Mouse (Mus musculus) cortical plate, adult 2 months (tissue): ENCODE data around the gene Tead1.

Source experiments
- CTCF ChIP-seq: fragments of 200-500 bp; IDR thresholded peaks from 2 replicates; pipeline ENCODE4 v1.5.1; 2011; ENCODE audit warnings: mild to moderate bottlenecking, control low read depth, low read length; ENCODE audit not compliant: insufficient read depth; ENCODE audit errors: extremely low read depth
- POLR2A ChIP-seq: fragments of 200-500 bp; IDR thresholded peaks from 2 replicates; pipeline ENCODE4 v1.6.1; 2011; ENCODE audit warnings: mild to moderate bottlenecking, low read length, control low read depth; ENCODE audit not compliant: insufficient read depth; ENCODE audit errors: extremely low read depth

DNA sequence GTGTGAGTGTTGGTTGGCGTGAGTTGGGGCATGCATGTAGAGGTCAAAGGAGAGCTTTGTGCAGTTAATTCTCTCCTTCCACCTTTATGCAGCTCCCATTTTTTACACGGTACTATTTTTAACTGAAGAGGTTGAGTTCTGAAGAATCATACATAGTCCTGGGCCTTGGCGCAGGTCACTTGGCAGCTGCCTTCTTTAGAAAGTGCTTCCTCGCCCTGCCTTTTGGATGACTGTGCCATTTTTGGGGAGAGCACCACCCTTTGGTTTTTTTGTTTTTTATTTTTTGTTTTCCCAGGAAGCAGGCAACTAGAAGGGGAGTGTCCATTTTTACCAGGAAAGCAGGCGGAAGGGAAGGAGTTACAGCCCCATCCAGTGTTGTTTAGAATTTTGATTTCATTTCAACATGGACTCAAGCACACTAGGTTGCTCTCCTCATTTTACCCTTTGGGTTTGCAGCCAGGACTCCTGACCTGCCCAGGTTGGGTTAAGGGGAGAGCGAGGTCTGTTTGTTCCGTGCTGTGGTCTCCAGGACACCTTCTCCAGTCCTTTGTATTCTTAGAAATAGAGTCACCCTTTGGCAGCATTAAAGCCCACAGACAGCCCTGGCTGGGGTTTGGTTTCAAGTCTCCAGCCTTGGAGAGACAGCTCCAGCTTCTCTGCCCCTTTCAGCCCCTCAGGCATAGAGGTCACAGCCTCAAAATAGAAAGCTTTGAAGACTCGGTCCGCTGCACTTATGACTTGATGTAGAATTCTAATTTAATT, 193.5 kb downstream of the Tead1 start:
- TF ChIP-seq POLR2A (no peak), CTCF (no peak)
